Mouse (Mus musculus) hindbrain, postnatal 0 days (tissue): ENCODE results near the gene Asap2. TPM values are rescaled to one million over a fixed set of nuclear protein-coding genes. Genes with fewer than 3 reads are reported as not detected.

ENCODE experiments used
- ATAC-seq: fragments of 200-750 bp; cut with Nextera tagmentation; 2 replicates; pipeline ENCODE4 v1.8.0; 2017; ENCODE audit warnings: mild to moderate bottlenecking, moderate TSS enrichment, moderate library complexity
- DNase-seq: peaks from one replicate; pipeline ENCODE4 v3.0.0-alpha.2; 2015; ENCODE audit warnings: low spot score
- H3K27ac ChIP-seq: fragments of 300-500 bp; sonication (generic); 2 replicates; pipeline ENCODE4 v1.5.1; 2014; ENCODE audit warnings: mild to moderate bottlenecking
- H3K27me3 ChIP-seq: fragments of 300-500 bp; sonication (generic); 2 replicates; pipeline ENCODE4 v1.6.1; 2014; ENCODE audit warnings: low read length, mixed read lengths; ENCODE audit not compliant: insufficient read depth
- H3K36me3 ChIP-seq: fragments of 300-500 bp; sonication (generic); 2 replicates; pipeline ENCODE4 v1.6.1; 2014; ENCODE audit warnings: low read length, mixed read lengths; ENCODE audit not compliant: insufficient read depth
- H3K4me1 ChIP-seq: fragments of 300-500 bp; sonication (generic); 2 replicates; pipeline ENCODE4 v1.6.1; 2014; ENCODE audit warnings: antibody characterized with exemption, low read length, mixed read lengths; ENCODE audit not compliant: insufficient read depth
- H3K4me2 ChIP-seq: fragments of 300-500 bp; sonication (generic); 2 replicates; pipeline ENCODE4 v1.6.1; 2014; ENCODE audit warnings: low read depth, mild to moderate bottlenecking, low read length, moderate library complexity, mixed read lengths
- H3K4me3 ChIP-seq: fragments of 300-500 bp; sonication (generic); 2 replicates; pipeline ENCODE4 v1.5.1; 2014; ENCODE audit warnings: low read length
- H3K9ac ChIP-seq: fragments of 300-500 bp; sonication (generic); replicated peaks from 2 replicates; pipeline ENCODE4 v1.6.1; 2014; ENCODE audit warnings: mild to moderate bottlenecking, low read length, moderate library complexity, mixed read lengths
- H3K9me3 ChIP-seq: fragments of 300-500 bp; sonication (generic); 2 replicates; pipeline ENCODE4 v1.6.1; 2016; ENCODE audit warnings: low read length, mixed read lengths
- CTCF ChIP-seq: IDR thresholded peaks from 2 replicates; pipeline ENCODE4 v1.5.1; 2016; ENCODE audit warnings: antibody characterized with exemption, control low read depth, low read depth
- WGBS: fragments of 180-500 bp; shearing (Covaris S2); extraction: QIAGEN DNeasy Blood & Tissue Kit; methylation state at CpG from one replicate; pipeline ENCODE4 v1.1.7; 2014; 5-methylcytosine and 5-hydroxymethylcytosine counted together
- polyA plus RNA-seq: library from polyadenylated mRNA; unstranded; fragments of >200 nt; fragmentation: Nextera tagmentation; extraction: Ambion mirVana; gene quantifications from 2 replicates; pipeline ENCODE4 v1.2.1, GENCODE M21; 2015
- total RNA-seq: library from RNA; depleted of rRNA; stranded (reverse); fragments of >200 nt; gene quantifications from 2 replicates; pipeline ENCODE4 v1.2.3, GENCODE M21; 2014

Gene Asap2
- total and polyA plus RNA-seq, 2 experiments from 2014 or later, result 15.7 to 22.8 TPM

GRCm38 (mm10) chr12:21125675-21126470 lies 135.6 kb downstream of the Asap2 start:
- H3K9ac ChIP-seq, result peak overlapping the region; percentile 24; the same call in 1 of the 2 replicates
- no peak for DNase-seq
- H3K9me3 ChIP-seq, result no peaks in the 10 kb centered on the region
- WGBS, result 53% methylated on average over 10 of the region's 10 CpGs
- H3K27ac ChIP-seq, result peak overlapping the region; percentile 48
- ATAC-seq, result no peak
- H3K27me3 ChIP-seq, result no peaks in the 10 kb centered on the region
- H3K4me2 ChIP-seq, result no peak overlapping the region
- TF ChIP-seq CTCF, result no peak
- peaks cover 6% of the 10 kb centered on the region for H3K4me1 ChIP-seq
- H3K4me3 ChIP-seq, result no peak overlapping the region
- no peaks in the 10 kb centered on the region for H3K36me3 ChIP-seq

- no peak for TF ChIP-seq CTCF
- H3K4me2 ChIP-seq, result no peak overlapping the region
- ATAC-seq (no peak), DNase-seq (no peak)
- H3K36me3 ChIP-seq, result no peaks in the 10 kb centered on the region
- 72% methylated on average over 4 of the region's 4 CpGs for WGBS
- H3K27me3 ChIP-seq, result no peaks in the 10 kb centered on the region
- peak overlapping the region; percentile 48; the same call in 1 of the 2 replicates for H3K27ac ChIP-seq
- no peaks in the 10 kb centered on the region for H3K9me3 ChIP-seq
- 0 out of 2 replicates have a peak overlapping the region, but pooled peaks have one; percentile 24 for H3K9ac ChIP-seq
- no peak overlapping the region for H3K4me3 ChIP-seq
- H3K4me1 ChIP-seq, result peaks cover 6% of the 10 kb centered on the region
Measured at GRCm38 (mm10) chr12:21126516-21126915, 136.3 kb downstream of the Asap2 start.

DNA sequence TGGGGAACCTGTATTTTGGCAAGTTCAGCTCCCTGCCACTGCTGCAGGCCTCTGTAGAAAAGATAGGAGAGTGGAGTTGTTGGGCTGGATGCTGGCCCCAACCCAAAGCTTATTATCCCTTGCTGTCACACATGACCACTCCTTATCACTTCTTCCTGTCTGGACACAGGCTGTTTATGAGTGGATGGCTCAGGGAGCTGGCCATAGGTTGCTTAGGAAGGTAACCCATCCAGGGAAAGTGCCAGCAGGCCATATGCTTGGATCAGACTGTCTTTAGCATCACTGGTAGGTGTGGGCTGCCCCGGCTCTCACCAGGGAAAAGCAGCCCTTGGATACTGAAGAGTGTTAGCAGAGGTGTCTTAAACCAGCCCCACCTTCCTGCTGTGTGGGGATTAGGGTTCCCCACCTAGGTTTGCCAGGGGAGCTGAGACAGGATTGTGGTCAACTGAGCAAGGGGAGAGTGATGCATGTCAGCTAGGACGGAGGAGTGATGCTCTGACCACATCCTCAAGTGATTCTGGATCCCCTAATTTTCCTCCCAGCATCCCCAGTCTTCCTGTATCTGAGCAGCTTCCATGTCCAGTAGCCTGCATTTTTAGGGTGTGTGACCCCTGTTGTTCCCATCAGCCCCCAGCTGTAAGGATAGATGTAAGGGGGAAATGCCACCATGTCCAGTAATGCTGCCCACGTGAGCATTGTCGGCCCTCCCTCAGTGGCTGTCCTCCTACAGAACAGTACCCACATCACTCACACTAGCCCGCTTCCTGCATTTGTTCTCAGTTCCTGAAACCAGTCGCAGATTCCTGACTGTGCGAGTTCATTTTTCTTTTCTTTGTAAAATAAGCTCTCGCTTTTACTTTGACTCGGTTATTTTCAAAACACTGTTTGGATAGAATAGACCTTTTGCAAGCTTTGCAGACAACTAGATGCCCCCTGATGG lies 138.9 kb downstream of the Asap2 start:
- peaks cover 24% of the 10 kb centered on the region for H3K4me1 ChIP-seq
- WGBS, result 76% methylated on average over 9 of the region's 9 CpGs
- no peak for TF ChIP-seq CTCF
- H3K27me3 ChIP-seq, result no peaks in the 10 kb centered on the region
- no peak for ATAC-seq
- no peak overlapping the region for H3K4me3 ChIP-seq
- H3K9me3 ChIP-seq, result no peaks in the 10 kb centered on the region
- no peak for DNase-seq
- no peak overlapping the region for H3K9ac ChIP-seq
- H3K4me2 ChIP-seq, result no peak overlapping the region
- no peak overlapping the region for H3K27ac ChIP-seq
- no peaks in the 10 kb centered on the region for H3K36me3 ChIP-seq

- no peak for ATAC-seq
- 68% methylated on average over 10 of the region's 10 CpGs for WGBS
- no peak overlapping the region for H3K27ac ChIP-seq
- H3K4me2 ChIP-seq, result no peak overlapping the region
- no peak overlapping the region for H3K9ac ChIP-seq
- H3K36me3 ChIP-seq, result no peaks in the 10 kb centered on the region
- TF ChIP-seq CTCF, result no peak
- H3K27me3 ChIP-seq, result no peaks in the 10 kb centered on the region
- H3K4me3 ChIP-seq, result no peak overlapping the region
- DNase-seq, result no peak
- no peaks in the 10 kb centered on the region for H3K9me3 ChIP-seq
- H3K4me1 ChIP-seq, result peaks cover 27% of the 10 kb centered on the region
Measured at GRCm38 (mm10) chr12:21130274-21130823, 140.1 kb downstream of the Asap2 start.

GRCm38 (mm10) chr12:21132537-21132936 lies 142.3 kb downstream of the Asap2 start:
- DNase-seq (peak; percentile 34), ATAC-seq (no peak)
- H3K36me3 ChIP-seq, result no peaks in the 10 kb centered on the region
- no peak for TF ChIP-seq CTCF
- WGBS, result 22% methylated on average over 10 of the region's 10 CpGs
- H3K9ac ChIP-seq, result peak overlapping the region; percentile 14; the same call in 1 of the 2 replicates
- peaks cover 24% of the 10 kb centered on the region for H3K4me1 ChIP-seq
- peak overlapping the region; percentile 66 for H3K27ac ChIP-seq
- no peaks in the 10 kb centered on the region for H3K9me3 ChIP-seq
- no peaks in the 10 kb centered on the region for H3K27me3 ChIP-seq
- peak overlapping the region; percentile 14; the same call in 1 of the 2 replicates for H3K4me2 ChIP-seq
- no peak overlapping the region for H3K4me3 ChIP-seq

GRCm38 (mm10) chr12:21133031-21133430 lies 142.8 kb downstream of the Asap2 start:
- Histone ChIP-seq H3K27me3 (no peaks in the 10 kb centered on the region), H3K27ac (peak overlapping the region; percentile 66), H3K4me1 (peaks cover 24% of the 10 kb centered on the region), H3K9ac (no peak overlapping the region; the same call in 1 of the 2 replicates), H3K4me3 (no peak overlapping the region), H3K9me3 (no peaks in the 10 kb centered on the region), H3K4me2 (no peak overlapping the region), H3K36me3 (no peaks in the 10 kb centered on the region)
- WGBS, result 62% methylated on average over 4 of the region's 4 CpGs
- TF ChIP-seq CTCF, result no peak
- ATAC-seq (no peak), DNase-seq (no peak)
